Mouse (Mus musculus): ENCODE results near the gene Msrb1. TPM values are rescaled to one million over a fixed set of nuclear protein-coding genes. Genes with fewer than 3 reads are reported as not detected.

The Msrb1 gene
- total RNA-seq, 1 experiment = 30.2 TPM

DNA sequence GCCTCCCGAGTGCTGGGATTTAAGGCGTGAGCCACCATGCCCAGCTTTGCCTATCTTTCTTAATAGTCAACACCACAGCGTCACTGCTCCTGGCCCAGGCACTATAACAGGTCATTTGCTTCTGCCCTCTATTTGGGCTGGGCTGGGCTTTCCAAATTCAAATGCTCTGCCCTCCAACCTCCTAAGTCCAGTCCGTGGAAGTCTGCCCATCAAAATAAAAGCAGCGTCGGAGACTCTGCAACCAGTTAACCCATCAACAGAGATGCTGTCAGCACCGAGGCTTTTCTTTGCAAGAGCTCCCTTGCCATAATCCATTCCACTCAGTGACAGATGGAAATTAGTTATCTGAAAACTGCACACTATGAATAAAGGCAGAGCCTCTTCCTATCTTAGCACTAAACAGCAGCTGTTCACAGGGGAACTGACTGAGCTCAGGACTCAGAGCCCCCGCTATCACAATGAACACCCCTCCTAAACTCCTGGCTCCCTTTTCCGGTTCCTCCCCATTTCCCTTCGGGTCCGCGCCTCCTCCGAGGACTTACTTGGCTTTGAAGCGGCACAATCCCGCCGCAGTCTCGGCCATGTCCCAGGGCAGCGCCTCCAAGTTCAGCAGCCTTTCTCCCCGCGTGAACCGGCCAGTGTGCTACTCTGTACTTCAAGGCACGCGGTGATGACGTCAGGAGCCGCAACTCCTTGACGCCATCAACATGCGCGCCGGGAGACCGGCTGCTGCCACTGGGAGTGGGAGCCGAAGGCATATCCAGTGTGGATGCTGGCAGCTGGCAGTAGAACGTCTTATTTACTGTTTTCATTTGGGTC, 29.3 kb upstream of the Msrb1 start, which contains the start of gene Tbl3:
Tbl3 (minus strand) TSS at position 679 of the 819 bp plus-strand sequence.
- Histone ChIP-seq H3K9ac (ENCODE audit: insufficient read depth, low read depth, low read length, poor library complexity, severe bottlenecking) (peak within 1 kb of the TSS; percentile 96), H3K27ac (ENCODE audit: insufficient read depth, low read depth, low read length, poor library complexity, severe bottlenecking) (peak within 1 kb of the TSS; percentile 60), H3K9me3 (ENCODE audit: control insufficient read depth, insufficient read depth, low read depth, low read length) (no peaks in the 10 kb centered on the region), H3K4me1 (ENCODE audit: control insufficient read depth in 2 of 2, insufficient read depth in 2 of 2, low read length in 2 of 2, poor library complexity in 1 of 2) (no peaks in the 10 kb centered on the region; a peak in 1 of 4 replicates), H3K4me3 (ENCODE audit: insufficient read depth in 1 of 2, low read depth in 1 of 2, low read length in 2 of 2, poor library complexity in 1 of 2, severe bottlenecking in 1 of 2) (peak within 1 kb of the TSS; percentile 83 to 96), H3K36me3 (ENCODE audit: control insufficient read depth, insufficient read depth, low read length, poor library complexity, severe bottlenecking) (peaks cover 27% of the 10 kb centered on the region)
- in situ Hi-C loops (cut with MboI; ENCODE audit: low sequenced_read_pairs in 2 of 2, unreplicated experiment in 2 of 2) = no loop called here
- no peak for TF ChIP-seq ZC3H11A (IDR thresholded peaks at IDR 0.05; ENCODE audit: borderline replicate concordance, low read depth, low read length)
- peak; percentile 82 for TF ChIP-seq HCFC1 (IDR thresholded peaks at IDR 0.05; ENCODE audit: borderline replicate concordance, insufficient read depth, low read length)
- no peak for TF ChIP-seq MAFK (IDR thresholded peaks at IDR 0.05; ENCODE audit: insufficient read depth, low read depth, low read length)
- DNase-seq (ENCODE audit: low read depth, low spot score) = peak; percentile 93

- in situ Hi-C loops (cut with MboI; ENCODE audit: low sequenced_read_pairs in 2 of 2, unreplicated experiment in 2 of 2) = no loop called here
- Histone ChIP-seq H3K9me3 (ENCODE audit: control insufficient read depth, insufficient read depth, low read depth, low read length) (no peaks in the 10 kb centered on the region), H3K9ac (ENCODE audit: insufficient read depth, low read depth, low read length, poor library complexity, severe bottlenecking) (peak overlapping the region; percentile 53; the same call in 1 of the 2 replicates), H3K4me1 (ENCODE audit: control insufficient read depth in 2 of 2, insufficient read depth in 2 of 2, low read length in 2 of 2, poor library complexity in 1 of 2) (no peaks in the 10 kb centered on the region; a peak in 1 of 4 replicates), H3K4me3 (ENCODE audit: insufficient read depth in 1 of 2, low read depth in 1 of 2, low read length in 2 of 2, poor library complexity in 1 of 2, severe bottlenecking in 1 of 2) (peak overlapping the region; percentile 83 to 96), H3K27ac (ENCODE audit: insufficient read depth, low read depth, low read length, poor library complexity, severe bottlenecking) (peak overlapping the region; percentile 60; the same call in 1 of the 2 replicates), H3K36me3 (ENCODE audit: control insufficient read depth, insufficient read depth, low read length, poor library complexity, severe bottlenecking) (peaks cover 22% of the 10 kb centered on the region)
- TF ChIP-seq HCFC1 (IDR thresholded peaks at IDR 0.05; ENCODE audit: borderline replicate concordance, insufficient read depth, low read length) = no peak
- TF ChIP-seq CHD2 (IDR thresholded peaks at IDR 0.05; ENCODE audit: low read depth, low read length) = no peak
- TF ChIP-seq ZC3H11A (IDR thresholded peaks at IDR 0.05; ENCODE audit: borderline replicate concordance, low read depth, low read length) = no peak
- no peak for TF ChIP-seq ZNF384 (IDR thresholded peaks at IDR 0.05; ENCODE audit: low read depth, low read length)
- TF ChIP-seq MAFK (IDR thresholded peaks at IDR 0.05; ENCODE audit: insufficient read depth, low read depth, low read length) = no peak
- DNase-seq (ENCODE audit: low read depth, low spot score) = no peak
These were observed 28.5 kb upstream of the Msrb1 start for GRCm38 (mm10) chr17:24707801-24708425.

- no peak for TF ChIP-seq MAFK (IDR thresholded peaks at IDR 0.05; ENCODE audit: insufficient read depth, low read depth, low read length)
- TF ChIP-seq ZC3H11A (IDR thresholded peaks at IDR 0.05; ENCODE audit: borderline replicate concordance, low read depth, low read length) = no peak
- TF ChIP-seq CHD2 (IDR thresholded peaks at IDR 0.05; ENCODE audit: low read depth, low read length) = no peak
- TF ChIP-seq ZNF384 (IDR thresholded peaks at IDR 0.05; ENCODE audit: low read depth, low read length) = no peak
- no peak for TF ChIP-seq HCFC1 (IDR thresholded peaks at IDR 0.05; ENCODE audit: borderline replicate concordance, insufficient read depth, low read length)
- H3K9me3 ChIP-seq (ENCODE audit: control insufficient read depth, insufficient read depth, low read depth, low read length) = no peaks in the 10 kb centered on the region
- in situ Hi-C loops (cut with MboI; ENCODE audit: low sequenced_read_pairs in 2 of 2, unreplicated experiment in 2 of 2) = no loop called here
- H3K4me3 ChIP-seq (ENCODE audit: insufficient read depth in 1 of 2, low read depth in 1 of 2, low read length in 2 of 2, poor library complexity in 1 of 2, severe bottlenecking in 1 of 2) = no peak overlapping the region
- H3K9ac ChIP-seq (ENCODE audit: insufficient read depth, low read depth, low read length, poor library complexity, severe bottlenecking) = no peak overlapping the region
- no peak overlapping the region for H3K27ac ChIP-seq (ENCODE audit: insufficient read depth, low read depth, low read length, poor library complexity, severe bottlenecking)
- H3K36me3 ChIP-seq (ENCODE audit: control insufficient read depth, insufficient read depth, low read length, poor library complexity, severe bottlenecking) = peaks cover 19% of the 10 kb centered on the region
- DNase-seq (ENCODE audit: low read depth, low spot score) = no peak
- no peaks in the 10 kb centered on the region; a peak in 1 of 4 replicates for H3K4me1 ChIP-seq (ENCODE audit: control insufficient read depth in 2 of 2, insufficient read depth in 2 of 2, low read length in 2 of 2, poor library complexity in 1 of 2)
These were observed 27.8 kb upstream of the Msrb1 start for GRCm38 (mm10) chr17:24708646-24709045.

DNA sequence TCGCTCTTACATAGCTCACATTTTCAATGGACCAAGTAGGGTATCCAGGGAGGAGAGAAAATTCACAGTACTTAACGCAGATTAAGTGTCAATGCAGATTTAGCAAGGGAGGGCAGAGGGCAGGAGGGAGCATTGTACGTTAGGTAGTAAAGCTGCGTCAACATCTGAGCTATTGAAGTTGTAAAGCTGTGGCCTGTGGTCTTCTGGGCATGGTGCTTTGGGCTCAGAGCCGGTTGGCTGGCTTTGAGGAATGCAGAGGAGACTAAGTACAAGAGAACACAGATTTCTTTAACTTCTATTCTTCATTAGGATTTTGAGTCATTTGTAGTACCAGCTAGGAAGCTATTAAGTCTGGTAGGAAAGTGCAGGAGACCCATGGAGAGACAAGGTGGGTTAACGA, 20.9 kb upstream of the Msrb1 start:
- H3K9ac ChIP-seq (ENCODE audit: insufficient read depth, low read depth, low read length, poor library complexity, severe bottlenecking) = no peak overlapping the region
- peaks cover 24% of the 10 kb centered on the region for H3K36me3 ChIP-seq (ENCODE audit: control insufficient read depth, insufficient read depth, low read length, poor library complexity, severe bottlenecking)

More for the DNA sequence above, 20.9 kb upstream of the Msrb1 start:
- in situ Hi-C loops (cut with MboI; ENCODE audit: low sequenced_read_pairs in 2 of 2, unreplicated experiment in 2 of 2) = no loop called here
- peaks cover 0 to 2% of the 10 kb centered on the region in 2 experiments; a peak in 1 of 4 replicates for H3K4me1 ChIP-seq (ENCODE audit: control insufficient read depth in 2 of 2, insufficient read depth in 2 of 2, low read length in 2 of 2, poor library complexity in 1 of 2)
- no peak overlapping the region for H3K27ac ChIP-seq (ENCODE audit: insufficient read depth, low read depth, low read length, poor library complexity, severe bottlenecking)
- no peak overlapping the region for H3K4me3 ChIP-seq (ENCODE audit: insufficient read depth in 1 of 2, low read depth in 1 of 2, low read length in 2 of 2, poor library complexity in 1 of 2, severe bottlenecking in 1 of 2)
- DNase-seq (ENCODE audit: low read depth, low spot score) = no peak
- TF ChIP-seq MAFK (IDR thresholded peaks at IDR 0.05; ENCODE audit: insufficient read depth, low read depth, low read length) = no peak
- TF ChIP-seq HCFC1 (IDR thresholded peaks at IDR 0.05; ENCODE audit: borderline replicate concordance, insufficient read depth, low read length) = no peak
- TF ChIP-seq ZNF384 (IDR thresholded peaks at IDR 0.05; ENCODE audit: low read depth, low read length) = no peak
- no peak for TF ChIP-seq CHD2 (IDR thresholded peaks at IDR 0.05; ENCODE audit: low read depth, low read length)
- no peak for TF ChIP-seq ZC3H11A (IDR thresholded peaks at IDR 0.05; ENCODE audit: borderline replicate concordance, low read depth, low read length)
- no peaks in the 10 kb centered on the region for H3K9me3 ChIP-seq (ENCODE audit: control insufficient read depth, insufficient read depth, low read depth, low read length)
